14 mouse cellular contexts compared by ENCODE assay signal in the genomic region with DNA sequence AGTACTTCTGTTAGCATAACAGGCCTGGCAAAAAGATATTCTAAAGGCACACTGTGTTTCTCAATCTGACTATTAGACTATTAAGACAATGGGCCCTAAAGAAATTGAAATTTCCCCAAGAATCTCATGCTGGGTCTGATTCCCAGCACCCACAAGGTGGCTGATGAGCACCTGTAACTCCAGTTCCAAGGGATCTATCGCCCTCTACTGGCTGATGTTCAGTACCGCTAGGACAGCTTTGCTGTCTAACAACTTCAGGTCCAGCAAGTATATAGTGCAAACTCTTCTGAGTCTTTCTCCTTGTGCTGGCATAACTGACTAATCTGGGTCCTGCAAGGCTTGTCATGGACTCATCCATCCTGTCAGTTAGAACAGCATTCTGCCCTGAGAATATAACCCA. TPM values are rescaled to one million over a fixed set of nuclear protein-coding genes. Genes with fewer than 3 reads are reported as not detected.
DNase-seq lines count a peak whose midpoint lies in the region; ATAC-seq and TF ChIP-seq lines count a peak whose summit lies in the region.
"Had no signal": no experiment of that assay in that cellular context is flagged by ENCODE, and none has a peak within 500 bp of the region (broad histone marks: within the 10 kb centered on the region; RNA-seq: fewer than 3 reads in every experiment).

No protein-coding gene starts in this region.

- no peak for TF ChIP-seq POLR2A in liver, adult 2 months (IDR thresholded peaks at IDR 0.05; ENCODE audit: extremely low read depth, insufficient read depth, low read length)
- TF ChIP-seq POLR2A in MEL (IDR thresholded peaks at IDR 0.05; ENCODE audit: control insufficient read depth in 1 of 2, insufficient read depth in 1 of 2, low read depth in 1 of 2, low read length in 2 of 2, poor library complexity in 1 of 2), result no peak

- ATAC-seq in liver, embryonic 11.5 days (replicated peaks; ENCODE audit: low FRiP score), result no peak
- ATAC-seq in liver, embryonic 14.5 days (ENCODE audit: insufficient read depth), result 0 out of 2 replicates have a peak, but pooled peaks have one; percentile 1
- ATAC-seq: hindbrain, embryonic 16.5 days had no signal

- H3K4me2 ChIP-seq in liver, embryonic 11.5 days, result no peak overlapping the region
- no peak overlapping the region for H3K4me2 ChIP-seq in liver, embryonic 14.5 days (ENCODE audit: low read depth)

- H3K27me3 ChIP-seq in liver, adult 2 months (ENCODE audit: control insufficient read depth, insufficient read depth, low read length), result no peaks in the 10 kb centered on the region
- no peaks in the 10 kb centered on the region for H3K27me3 ChIP-seq in liver, embryonic 11.5 days (replicated peaks; ENCODE audit: control insufficient read depth, insufficient read depth, low read length)
- no peaks in the 10 kb centered on the region for H3K27me3 ChIP-seq in MEL (ENCODE audit: control insufficient read depth in 1 of 2, insufficient read depth in 2 of 2, low read length in 2 of 2)
- H3K27me3 ChIP-seq in liver, embryonic 14.5 days (ENCODE audit: control insufficient read depth, insufficient read depth, low read length), result no peaks in the 10 kb centered on the region

- no peaks in the 10 kb centered on the region; the same call in 1 of the 2 replicates for H3K79me2 ChIP-seq in liver, adult 2 months (ENCODE audit: control insufficient read depth, insufficient read depth, low read length)
- H3K79me2 ChIP-seq in MEL (ENCODE audit: control insufficient read depth, insufficient read depth, low read length, poor library complexity), result no peaks in the 10 kb centered on the region

- TF ChIP-seq EP300 in MEL (IDR thresholded peaks at IDR 0.05; ENCODE audit: low read depth in 1 of 2, low read length in 2 of 2), result no peak
- TF ChIP-seq EP300 in liver, embryonic 14.5 days (IDR thresholded peaks at IDR 0.05; ENCODE audit: low read depth), result no peak

- H3K9ac ChIP-seq in liver, adult 2 months (ENCODE audit: low read depth, low read length), result no peak overlapping the region
- no peak overlapping the region for H3K9ac ChIP-seq in liver, embryonic 11.5 days (ENCODE audit: low read depth, low read length)
- no peak overlapping the region for H3K9ac ChIP-seq in MEL (ENCODE audit: control insufficient read depth, low read depth, low read length, poor library complexity, severe bottlenecking)
- H3K9ac ChIP-seq in liver, embryonic 14.5 days (replicated peaks), result no peak overlapping the region

- peaks cover 72% of the 10 kb centered on the region for H3K36me3 ChIP-seq in liver, adult 2 months (ENCODE audit: control insufficient read depth, insufficient read depth, low read length)
- H3K36me3 ChIP-seq in liver, embryonic 11.5 days (ENCODE audit: control insufficient read depth, insufficient read depth, low read length), result peaks cover 12% of the 10 kb centered on the region; the same call in 1 of the 2 replicates
- H3K36me3 ChIP-seq in MEL (ENCODE audit: control insufficient read depth in 1 of 2, insufficient read depth in 2 of 2, low read length in 2 of 2), result peaks cover 0 to 2% of the 10 kb centered on the region in 2 experiments; a peak in 2 of 4 replicates
- H3K36me3 ChIP-seq in liver, embryonic 14.5 days (replicated peaks; ENCODE audit: control insufficient read depth, insufficient read depth, low read depth), result peaks cover 8% of the 10 kb centered on the region

- H3K27ac ChIP-seq in liver, adult 2 months (replicated peaks; ENCODE audit: insufficient read depth, low read depth, low read length), result no peak overlapping the region
- no peak overlapping the region for H3K27ac ChIP-seq in liver, embryonic 11.5 days (ENCODE audit: low read depth, low read length)
- H3K27ac ChIP-seq in MEL (ENCODE audit: control insufficient read depth, low read depth, low read length), result no peak overlapping the region
- no peak overlapping the region; the same call in 1 of the 2 replicates for H3K27ac ChIP-seq in liver, embryonic 14.5 days

- H3K9me3 ChIP-seq in liver, embryonic 11.5 days (ENCODE audit: control insufficient read depth, low read length), result no peaks in the 10 kb centered on the region
- H3K9me3 ChIP-seq in MEL (replicated peaks; ENCODE audit: insufficient read depth, low read length), result no peaks in the 10 kb centered on the region
- H3K9me3 ChIP-seq in liver, embryonic 14.5 days (ENCODE audit: control insufficient read depth, low read length), result peaks cover 4% of the 10 kb centered on the region; the same call in 1 of the 2 replicates

- peak; percentile 24; the same call in 1 of the 2 replicates for TF ChIP-seq CTCF in liver, adult 2 months (IDR thresholded peaks at IDR 0.05; ENCODE audit: low read depth, low read length)
- peak; percentile 41 to 52 (median 45) for TF ChIP-seq CTCF in MEL (IDR thresholded peaks at IDR 0.05 in 2 of 3, conservative IDR thresholded peaks at IDR 0.05 in 1 of 3; ENCODE audit: control insufficient read depth in 1 of 3, insufficient read depth in 1 of 3, low read depth in 2 of 3, low read length in 3 of 3, poor library complexity in 1 of 3, severe bottlenecking in 1 of 3)
- peak; percentile 61 for TF ChIP-seq CTCF in liver, embryonic 14.5 days (IDR thresholded peaks at IDR 0.05; ENCODE audit: low read depth)

- peak; percentile 23 for DNase-seq in adrenal gland, postnatal 14 days
- DNase-seq in adrenal gland, adult (ENCODE audit: inconsistent age in 2 of 2, low spot score in 1 of 2), result no peak
- peak; percentile 39 for DNase-seq in liver, adult 2 months (ENCODE audit: extremely low read depth, low read depth, low spot score)
- no peak for DNase-seq in liver, embryonic 11.5 days (ENCODE audit: low spot score)
- peak; percentile 41 for DNase-seq in MEL (ENCODE audit: low read depth, low spot score)
- DNase-seq in liver, embryonic 14.5 days (ENCODE audit: low read depth in 3 of 3, low spot score in 3 of 3), result no peak
- no peak for DNase-seq in neural tube, embryonic 10.5 days (ENCODE audit: extremely low spot score, low spot score)
- DNase-seq in cerebellum, adult 8-10 months, result no peak
- DNase-seq: adrenal gland, postnatal 10 days; kidney, postnatal 10 days; thymus, postnatal 36 days had no signal

- 91% methylated on average over 2 of the region's 2 CpGs for WGBS in liver, adult 2 months
- 80% methylated on average over 2 of the region's 2 CpGs for WGBS in liver, embryonic 11.5 days
- 79% methylated on average over 2 of the region's 2 CpGs for WGBS in liver, embryonic 14.5 days (ENCODE audit: insufficient replicate concordance)

- TF ChIP-seq RAD21 in MEL (IDR thresholded peaks at IDR 0.05; ENCODE audit: low read depth, low read length), result peak; percentile 36

- no peak overlapping the region for H3K4me3 ChIP-seq in liver, adult 2 months (ENCODE audit: insufficient read depth, low read depth, low read length)
- H3K4me3 ChIP-seq in liver, embryonic 11.5 days (ENCODE audit: low read depth, low read length), result no peak overlapping the region
- H3K4me3 ChIP-seq in MEL (ENCODE audit: control insufficient read depth in 1 of 2, insufficient read depth in 1 of 2, low read depth in 2 of 2, low read length in 2 of 2), result no peak overlapping the region
- H3K4me3 ChIP-seq in liver, embryonic 14.5 days (ENCODE audit: insufficient read depth in 1 of 2, low read depth in 2 of 2, low read length in 2 of 2), result no peak overlapping the region
- H3K4me3 ChIP-seq: erythroblast, embryonic 14.5 days; myocyte had no signal

- no peaks in the 10 kb centered on the region; the same call in 1 of the 2 replicates for H3K4me1 ChIP-seq in liver, adult 2 months (ENCODE audit: control insufficient read depth, insufficient read depth, low read length)
- peaks cover 3% of the 10 kb centered on the region for H3K4me1 ChIP-seq in liver, embryonic 11.5 days (replicated peaks; ENCODE audit: control insufficient read depth, insufficient read depth, low read length)
- no peaks in the 10 kb centered on the region for H3K4me1 ChIP-seq in MEL (ENCODE audit: control insufficient read depth in 1 of 2, insufficient read depth in 2 of 2, low read length in 2 of 2)
- H3K4me1 ChIP-seq in liver, embryonic 14.5 days (replicated peaks; ENCODE audit: control insufficient read depth in 2 of 2, insufficient read depth in 2 of 2, low read length in 1 of 2), result peaks cover 24 to 42% of the 10 kb centered on the region in 2 experiments

TF ChIP-seq in MEL, 35 proteins besides CTCF, POLR2A, EP300 and RAD21:
- TF ChIP-seq SMC3 (IDR thresholded peaks at IDR 0.05; ENCODE audit: low read depth, low read length) (peak; percentile 18; the same call in 1 of the 2 replicates), MYC (IDR thresholded peaks at IDR 0.05; ENCODE audit: low read depth, low read length) (no peak)

RNA-seq across cellular contexts. Expression of a gene that starts 22.5 kb away (rescaled TPM):
- total RNA-seq in adrenal gland, postnatal 14 days (2021), result 13.1 and 17.0 TPM in 2 replicates
- 27.8 and 37.1 TPM in 2 replicates for total RNA-seq in liver, adult 2 months (2014; rRNA removed)
- polyA plus RNA-seq in liver, adult 2 months (2012; rRNA removed), result 29.1 TPM in 2 replicates
- 15.4 and 16.8 TPM in 2 replicates for polyA plus RNA-seq in liver, embryonic 11.5 days (2014; fragmentation: Nextera tagmentation; extraction: Ambion mirVana)
- total RNA-seq in MEL (2012; rRNA removed), result 5.0 TPM in 2 replicates
- 10 to 100 TPM in 1 of 2 experiments, 1 to 10 TPM in 1; 10.0 to 33.7 TPM for polyA plus RNA-seq in MEL (2012; ENCODE audit: insufficient read depth in 1 of 2, insufficient read length in 2 of 2, low read depth in 1 of 2, low replicate concordance in 2 of 2, missing spikeins in 1 of 2)
- polyA plus RNA-seq in liver, embryonic 14.5 days (2012; rRNA removed), result 5.5 and 6.4 TPM in 2 replicates
- polyA plus RNA-seq in liver, embryonic 14.5 days (2014; fragmentation: Nextera tagmentation; extraction: Ambion mirVana), result 4.4 and 6.5 TPM in 2 replicates

Comparison
In these comparisons a context has a peak if more than half of its experiments do, and no peak if none do; other contexts are left out.
1. DNase-seq: peak in adrenal gland, postnatal 14 days (single experiment), liver, adult 2 months (single experiment) and MEL (single experiment); none in adrenal gland, adult (0 of 2), liver, embryonic 11.5 days (single experiment), liver, embryonic 14.5 days (0 of 3), neural tube, embryonic 10.5 days (single experiment) and cerebellum, adult 8-10 months (single experiment).
2. Peak in every context shown above with its lines, with median percentiles within 50 percentile points of each other: CTCF ChIP-seq.